11 mouse cellular contexts compared by ENCODE assay signal in the genomic region with DNA sequence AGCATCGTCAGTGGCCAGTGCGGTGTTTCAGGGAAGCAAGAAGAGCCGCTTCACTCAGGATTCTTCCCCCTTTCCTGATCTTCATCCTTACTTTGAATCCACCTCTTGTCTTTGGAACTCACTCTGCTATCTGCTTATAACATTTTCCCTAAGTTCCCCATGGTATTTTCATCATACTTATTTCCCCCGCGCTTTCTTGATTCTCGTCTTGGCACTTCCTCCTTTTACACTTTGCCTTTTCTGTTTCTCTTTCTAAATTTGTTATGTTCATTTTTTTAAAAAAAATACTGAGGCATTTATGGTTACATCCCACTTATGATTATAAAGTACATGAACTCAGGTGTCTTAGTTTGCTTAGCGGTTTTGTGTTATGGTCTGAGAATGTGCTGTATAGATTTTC.
"Had no signal": no experiment of that assay in that cellular context is flagged by ENCODE, and none has a peak within 500 bp of the region (broad histone marks: within the 10 kb centered on the region; RNA-seq: fewer than 3 reads in every experiment).

No protein-coding gene starts in this region.

- H3K4me1 ChIP-seq: megakaryocyte, embryonic 14.5 days had no signal

- H3K9me3 ChIP-seq: kidney, embryonic 15.5 days; limb, embryonic 15.5 days; midbrain, embryonic 15.5 days had no signal

- H3K9ac ChIP-seq: kidney, embryonic 15.5 days; limb, embryonic 15.5 days; liver, embryonic 14.5 days; midbrain, embryonic 15.5 days had no signal

- H3K36me3 ChIP-seq: kidney, embryonic 15.5 days; limb, embryonic 15.5 days; midbrain, embryonic 15.5 days had no signal

- ATAC-seq: midbrain, embryonic 15.5 days had no signal

- H3K4me3 ChIP-seq: kidney, embryonic 15.5 days; limb, embryonic 15.5 days; megakaryocyte, embryonic 14.5 days; midbrain, embryonic 15.5 days had no signal

- H3K27me3 ChIP-seq: kidney, embryonic 15.5 days; limb, embryonic 15.5 days; megakaryocyte, embryonic 14.5 days; midbrain, embryonic 15.5 days had no signal

- H3K4me2 ChIP-seq: kidney, embryonic 15.5 days; limb, embryonic 15.5 days; midbrain, embryonic 11.5 days; midbrain, embryonic 15.5 days had no signal

- DNase-seq: kidney, adult 2 months; kidney, postnatal 14 days; lung, adult 18-20 months; right cerebral cortex, adult 18-20 months; right cerebral cortex, postnatal 25 days had no signal

- H3K27ac ChIP-seq: kidney, embryonic 15.5 days; limb, embryonic 15.5 days; liver, embryonic 14.5 days; midbrain, embryonic 15.5 days had no signal
